Mouse (Mus musculus): ENCODE results near the gene Nxph4. TPM values are rescaled to one million over a fixed set of nuclear protein-coding genes. Genes with fewer than 3 reads are reported as not detected.

The Nxph4 gene
- total and polyA plus RNA-seq, 3 experiments = 0.13 to 0.14 TPM; not detected in 1

DNA sequence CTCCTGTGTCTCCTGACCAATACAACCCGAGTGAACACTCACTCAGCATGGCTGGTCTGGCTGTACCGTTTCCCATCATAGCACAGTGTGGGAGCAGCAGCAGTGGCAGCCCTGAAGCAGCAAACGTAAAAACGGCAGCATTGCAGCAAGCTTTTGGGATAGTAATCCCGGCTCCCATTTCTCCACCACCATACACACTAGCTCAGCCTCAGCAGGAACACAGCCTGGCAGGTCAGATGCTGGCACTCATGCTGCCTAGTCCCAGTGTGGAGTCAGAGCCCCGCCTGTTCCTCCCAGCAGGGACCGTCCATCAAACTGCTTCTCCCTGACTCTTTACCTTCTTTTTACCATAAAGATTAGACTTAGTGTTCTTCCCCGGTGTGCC is 43.2 kb downstream of the Nxph4 start:
- no peak overlapping the region for H3K4me3 ChIP-seq (replicated peaks in 1 of 3; ENCODE audit: low read depth in 2 of 3, low read length in 2 of 3, poor library complexity in 1 of 3)
- no peaks in the 10 kb centered on the region for H3K27me3 ChIP-seq (replicated peaks)
- DNase-seq (ENCODE audit: extremely low read depth) = no peak
- no peak overlapping the region for H3K4me2 ChIP-seq (ENCODE audit: insufficient read depth, low read depth, poor library complexity, severe bottlenecking)
- no peak overlapping the region for H3K27ac ChIP-seq (ENCODE audit: insufficient read depth, low read depth)
- in situ Hi-C loops (cut with MboI; ENCODE audit: low pct_ligation_motif_present, low pct_unique_long_range_greater_than_20kb, low sequenced_read_pairs) = no loop called here
- TF ChIP-seq KAT2A (IDR thresholded peaks at IDR 0.05; ENCODE audit: insufficient replicate concordance, low read length) (no peak), JUN (IDR thresholded peaks at IDR 0.05; ENCODE audit: insufficient read depth, low read depth, low read length) (no peak), E2F4 (IDR thresholded peaks at IDR 0.05; ENCODE audit: insufficient replicate concordance, low read depth, low read length) (no peak), GABPA (IDR thresholded peaks at IDR 0.05; ENCODE audit: insufficient replicate concordance, low read depth, low read length) (no peak), MAX (IDR thresholded peaks at IDR 0.05; ENCODE audit: low read length) (no peak), POLR2A (IDR thresholded peaks at IDR 0.05; ENCODE audit: low read depth, low read length) (no peak), ELF1 (IDR thresholded peaks at IDR 0.05; ENCODE audit: low read depth, low read length) (no peak), NRF1 (IDR thresholded peaks at IDR 0.05; ENCODE audit: low read depth, low read length) (no peak), USF1 (IDR thresholded peaks at IDR 0.05; ENCODE audit: low read depth, low read length) (no peak), RCOR1 (conservative IDR thresholded peaks at IDR 0.05; ENCODE audit: low read depth, low read length) (no peak), SMC3 (IDR thresholded peaks at IDR 0.05; ENCODE audit: low read depth, low read length) (no peak), MYC (IDR thresholded peaks at IDR 0.05; ENCODE audit: low read depth, low read length) (no peak), EP300 (IDR thresholded peaks at IDR 0.05; ENCODE audit: low read length) (no peak), POLR2AphosphoS2 (IDR thresholded peaks at IDR 0.05; ENCODE audit: low read depth, low read length) (no peak)
- peaks cover 0 to 2% of the 10 kb centered on the region in 2 experiments; a peak in 1 of 4 replicates for H3K4me1 ChIP-seq (ENCODE audit: control insufficient read depth in 1 of 2, insufficient read depth in 2 of 2)
- no peak overlapping the region for H3K9ac ChIP-seq (ENCODE audit: insufficient read depth, low read depth)
- dilution Hi-C loops (cut with MboI; ENCODE audit: extremely low pct_ligation_motif_present, extremely low pct_unique_long_range_greater_than_20kb, low sequenced_read_pairs) = no loop called here
- H3K36me3 ChIP-seq (replicated peaks in 1 of 2; ENCODE audit: control insufficient read depth in 1 of 2, insufficient read depth in 1 of 2, low read length in 1 of 2) = peaks cover 52 to 87% of the 10 kb centered on the region in 2 experiments
- no peaks in the 10 kb centered on the region for H3K79me2 ChIP-seq (replicated peaks; ENCODE audit: control insufficient read depth, extremely low read depth, insufficient read depth, poor library complexity, severe bottlenecking)
- no peaks in the 10 kb centered on the region for H3K9me3 ChIP-seq (replicated peaks; ENCODE audit: low read length)

DNA sequence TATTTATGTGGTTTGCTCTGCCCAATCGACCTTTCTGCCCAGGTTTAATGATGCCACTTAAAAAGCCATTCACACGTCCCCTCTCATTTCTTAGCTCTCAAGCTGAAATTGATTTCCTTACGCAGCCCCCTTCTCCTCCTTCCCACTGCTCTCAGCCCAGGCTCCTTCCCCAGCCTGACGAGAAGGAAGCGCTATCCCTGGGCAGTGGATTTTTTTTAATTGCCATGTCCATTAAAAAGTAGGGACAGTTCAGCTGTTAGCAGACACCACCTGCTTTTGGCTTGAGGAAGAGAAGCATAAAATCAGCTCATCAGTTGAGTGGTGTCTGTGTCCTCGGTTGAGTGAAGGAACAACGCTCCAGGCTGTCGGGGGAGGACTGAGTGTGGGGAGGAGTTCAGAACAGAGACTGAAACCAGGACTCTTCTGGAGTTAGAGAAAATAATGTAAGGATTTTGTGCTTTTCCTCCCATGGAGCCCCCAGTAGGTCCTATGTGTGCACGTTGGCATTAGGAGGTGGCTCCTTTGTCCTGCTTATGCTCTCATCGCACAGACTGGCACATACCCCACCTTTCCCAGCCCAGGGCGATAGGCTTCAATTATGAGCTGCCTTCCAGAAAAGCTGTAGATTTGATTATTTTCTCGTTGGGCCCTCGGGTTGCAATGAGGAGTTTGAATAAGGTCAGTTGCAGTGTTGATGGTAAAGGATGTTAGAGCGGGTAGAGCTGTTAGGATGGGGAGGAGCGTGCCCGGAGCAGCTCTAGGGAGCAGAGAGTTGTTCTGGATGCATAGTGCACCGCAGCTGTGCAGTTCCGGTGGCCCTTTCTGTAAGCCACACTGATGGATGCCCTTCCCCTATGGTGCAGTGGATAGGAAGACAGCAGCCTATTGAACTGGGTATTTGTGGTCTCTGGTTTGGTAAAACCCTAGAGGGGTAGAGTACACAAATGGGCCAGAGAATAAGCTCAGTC is 43.9 kb downstream of the Nxph4 start:
- in situ Hi-C loops (cut with MboI; ENCODE audit: low pct_ligation_motif_present, low pct_unique_long_range_greater_than_20kb, low sequenced_read_pairs) = no loop called here
- Histone ChIP-seq H3K4me3 (replicated peaks in 1 of 3; ENCODE audit: low read depth in 2 of 3, low read length in 2 of 3, poor library complexity in 1 of 3) (no peak overlapping the region), H3K9me3 (replicated peaks; ENCODE audit: low read length) (no peaks in the 10 kb centered on the region), H3K27ac (ENCODE audit: insufficient read depth, low read depth) (no peak overlapping the region), H3K4me2 (ENCODE audit: insufficient read depth, low read depth, poor library complexity, severe bottlenecking) (no peak overlapping the region), H3K36me3 (replicated peaks in 1 of 2; ENCODE audit: control insufficient read depth in 1 of 2, insufficient read depth in 1 of 2, low read length in 1 of 2) (peaks cover 51 to 85% of the 10 kb centered on the region in 2 experiments), H3K9ac (ENCODE audit: insufficient read depth, low read depth) (no peak overlapping the region), H3K4me1 (ENCODE audit: control insufficient read depth in 1 of 2, insufficient read depth in 2 of 2) (peaks cover 0 to 3% of the 10 kb centered on the region in 2 experiments; a peak in 1 of 4 replicates), H3K27me3 (replicated peaks) (no peaks in the 10 kb centered on the region), H3K79me2 (replicated peaks; ENCODE audit: control insufficient read depth, extremely low read depth, insufficient read depth, poor library complexity, severe bottlenecking) (no peaks in the 10 kb centered on the region)
- dilution Hi-C loops (cut with MboI; ENCODE audit: extremely low pct_ligation_motif_present, extremely low pct_unique_long_range_greater_than_20kb, low sequenced_read_pairs) = no loop called here
- no peak for DNase-seq (ENCODE audit: extremely low read depth)
- TF ChIP-seq GABPA (IDR thresholded peaks at IDR 0.05; ENCODE audit: insufficient replicate concordance, low read depth, low read length) (no peak), PAX5 (IDR thresholded peaks at IDR 0.05; ENCODE audit: low read length) (no peak), ZKSCAN1 (IDR thresholded peaks at IDR 0.05; ENCODE audit: borderline replicate concordance, low read depth, low read length) (no peak), NELFE (IDR thresholded peaks at IDR 0.05; ENCODE audit: low read depth, low read length) (no peak), ZC3H11A (IDR thresholded peaks at IDR 0.05; ENCODE audit: low read depth, low read length) (no peak), EP300 (IDR thresholded peaks at IDR 0.05; ENCODE audit: low read length) (no peak), USF2 (conservative IDR thresholded peaks at IDR 0.05; ENCODE audit: low read depth, low read length) (no peak), NRF1 (IDR thresholded peaks at IDR 0.05; ENCODE audit: low read depth, low read length) (no peak), MEF2A (IDR thresholded peaks at IDR 0.05; ENCODE audit: borderline replicate concordance, low read depth, low read length) (no peak), JUND (conservative IDR thresholded peaks at IDR 0.05; ENCODE audit: low read depth, low read length) (no peak), MAX (IDR thresholded peaks at IDR 0.05; ENCODE audit: low read length) (no peak), POLR2A (IDR thresholded peaks at IDR 0.05; ENCODE audit: low read depth, low read length) (no peak)
